Mouse (Mus musculus): ENCODE results near the gene Gfpt1. TPM values are rescaled to one million over a fixed set of nuclear protein-coding genes. Genes with fewer than 3 reads are reported as not detected.
"Not testable (repeated sequence)": the region's sequence is repeated elsewhere in the genome, so short reads cannot be mapped to it uniquely, and the experiment has no call there.

Gene Gfpt1
- total RNA-seq, 1 experiment from 2014 or later = 28.0 TPM

DNA sequence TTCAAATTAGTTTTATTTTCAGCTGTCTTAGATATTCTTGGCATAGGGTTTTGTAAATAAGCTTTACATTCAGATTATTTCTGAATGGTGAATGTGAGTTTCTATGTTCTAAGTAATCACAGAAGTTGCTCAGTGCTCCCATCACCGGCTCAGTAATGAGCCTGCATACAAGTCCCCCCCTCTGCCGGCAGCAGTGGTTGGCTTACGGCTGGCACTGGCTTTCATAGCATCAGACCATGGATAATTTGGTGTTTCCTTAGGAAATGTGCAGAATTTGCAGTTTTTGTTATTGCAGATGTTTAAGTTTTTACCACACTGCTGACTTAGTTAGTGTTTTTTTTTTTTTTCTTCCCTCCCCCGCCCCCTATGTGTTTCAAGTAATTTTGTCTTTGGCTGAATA, 36.8 kb downstream of the Gfpt1 start:
- ATAC-seq (replicated peaks in 1 of 2; ENCODE audit: insufficient read depth in 1 of 2, low FRiP score in 2 of 2, low TSS enrichment in 1 of 2, low read depth in 1 of 2, poor library complexity in 2 of 2, severe bottlenecking in 2 of 2) = no peak

DNA sequence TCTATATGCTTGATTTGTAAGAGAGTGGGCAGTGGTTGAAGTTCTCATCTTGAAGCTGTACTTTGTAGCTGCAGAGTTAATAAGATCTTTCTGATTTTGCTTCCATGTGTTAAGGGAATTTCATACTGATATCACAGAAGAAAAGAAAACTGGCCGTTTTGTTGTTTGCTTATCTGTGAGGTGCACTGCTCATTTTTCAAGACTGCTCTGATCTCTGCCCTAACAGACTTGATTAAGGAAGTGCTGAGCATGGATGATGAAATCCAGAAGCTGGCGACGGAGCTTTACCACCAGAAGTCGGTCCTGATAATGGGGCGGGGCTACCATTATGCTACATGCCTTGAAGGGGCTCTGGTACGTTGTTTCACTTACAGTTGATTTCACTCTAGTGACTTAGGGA, 42.4 kb downstream of the Gfpt1 start:
- ATAC-seq (replicated peaks in 1 of 2; ENCODE audit: insufficient read depth in 1 of 2, low FRiP score in 2 of 2, low TSS enrichment in 1 of 2, low read depth in 1 of 2, poor library complexity in 2 of 2, severe bottlenecking in 2 of 2) = 0 out of 4 replicates have a peak, but pooled peaks of 1 of the 2 experiments have one; percentile 37

DNA sequence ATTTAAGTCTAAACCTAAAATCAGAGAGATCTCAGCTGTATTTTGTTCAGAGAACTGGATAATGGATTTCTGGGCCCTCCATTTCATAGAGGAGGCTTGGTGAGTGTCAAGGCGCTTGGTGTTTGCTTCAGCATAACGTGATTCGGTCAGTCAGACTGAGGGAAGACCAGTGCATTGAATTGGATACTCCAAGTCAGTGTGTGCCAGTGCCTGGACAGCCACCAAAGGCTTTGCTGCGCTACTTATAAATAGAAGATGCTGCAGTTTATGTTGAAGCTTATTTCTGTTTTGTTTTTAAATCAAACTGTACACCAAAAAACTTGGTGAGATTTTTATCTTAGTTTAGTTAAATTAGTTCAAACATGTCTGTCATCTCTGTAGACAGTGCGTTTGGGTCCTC, 45.7 kb downstream of the Gfpt1 start:
- no peak for ATAC-seq (replicated peaks in 1 of 2; ENCODE audit: insufficient read depth in 1 of 2, low FRiP score in 2 of 2, low TSS enrichment in 1 of 2, low read depth in 1 of 2, poor library complexity in 2 of 2, severe bottlenecking in 2 of 2)

DNA sequence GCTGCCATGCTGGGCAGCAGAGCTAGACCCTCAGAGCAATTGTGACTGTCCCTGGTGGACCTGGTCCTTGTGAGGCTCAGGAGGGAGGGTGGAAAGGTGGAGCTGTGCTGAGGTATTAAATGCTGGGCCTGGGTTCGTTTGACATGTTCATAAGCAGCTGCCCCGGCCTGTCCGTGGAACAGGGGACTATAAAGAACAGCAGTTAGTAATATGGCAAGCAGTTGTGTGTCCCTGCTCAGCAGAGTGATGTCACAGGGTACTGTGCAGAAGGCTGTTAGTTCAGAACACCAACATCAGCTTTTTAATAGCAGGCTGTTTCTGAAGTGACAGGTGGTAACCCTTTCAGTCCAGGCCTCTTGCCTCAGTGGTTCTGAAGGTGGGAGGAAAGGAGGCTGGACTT, 48.2 kb downstream of the Gfpt1 start:
- no peak for ATAC-seq (replicated peaks in 1 of 2; ENCODE audit: insufficient read depth in 1 of 2, low FRiP score in 2 of 2, low TSS enrichment in 1 of 2, low read depth in 1 of 2, poor library complexity in 2 of 2, severe bottlenecking in 2 of 2)

DNA sequence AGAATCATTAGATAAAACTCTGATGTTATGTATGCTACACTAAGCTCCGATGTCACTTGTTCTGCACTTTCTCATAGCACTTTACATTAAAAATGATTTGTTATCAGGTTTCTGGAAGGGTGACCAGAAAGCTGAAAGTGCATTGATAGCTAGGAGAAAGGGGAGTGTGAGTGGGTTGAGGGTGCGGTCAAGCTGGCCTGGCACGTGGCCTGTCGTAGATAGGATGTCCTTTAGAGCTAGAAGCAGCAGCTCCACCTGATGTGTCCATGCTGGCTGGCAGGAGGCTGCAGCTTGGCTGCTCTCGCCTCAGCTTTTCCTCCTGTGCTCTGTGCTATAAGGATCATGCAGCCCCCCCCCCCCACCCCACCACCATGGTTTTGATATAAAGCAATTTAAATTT, 49.8 kb downstream of the Gfpt1 start:
- ATAC-seq (replicated peaks in 1 of 2; ENCODE audit: insufficient read depth in 1 of 2, low FRiP score in 2 of 2, low TSS enrichment in 1 of 2, low read depth in 1 of 2, poor library complexity in 2 of 2, severe bottlenecking in 2 of 2) = no peak

DNA sequence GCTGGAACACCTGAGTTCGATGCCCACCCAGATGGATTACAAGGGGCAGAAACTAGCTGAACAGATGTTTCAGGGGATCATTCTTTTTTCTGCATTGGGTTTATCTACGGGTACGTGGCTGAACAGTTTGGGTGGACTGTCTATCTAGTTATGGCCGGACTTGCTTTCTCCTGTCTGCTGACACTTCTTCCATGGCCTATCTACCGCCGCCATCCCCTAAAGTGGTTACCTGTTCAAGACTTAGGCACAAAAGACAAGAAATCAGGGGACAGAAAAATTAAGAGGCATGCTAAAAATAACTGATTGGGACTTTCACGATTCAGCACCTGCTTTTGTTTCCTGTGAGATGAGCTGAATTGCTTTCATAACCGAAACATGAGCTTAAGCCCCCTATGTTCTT, 51.0 kb downstream of the Gfpt1 start:
- not testable (repeated sequence) for ATAC-seq (replicated peaks in 1 of 2; ENCODE audit: insufficient read depth in 1 of 2, low FRiP score in 2 of 2, low TSS enrichment in 1 of 2, low read depth in 1 of 2, poor library complexity in 2 of 2, severe bottlenecking in 2 of 2)

DNA sequence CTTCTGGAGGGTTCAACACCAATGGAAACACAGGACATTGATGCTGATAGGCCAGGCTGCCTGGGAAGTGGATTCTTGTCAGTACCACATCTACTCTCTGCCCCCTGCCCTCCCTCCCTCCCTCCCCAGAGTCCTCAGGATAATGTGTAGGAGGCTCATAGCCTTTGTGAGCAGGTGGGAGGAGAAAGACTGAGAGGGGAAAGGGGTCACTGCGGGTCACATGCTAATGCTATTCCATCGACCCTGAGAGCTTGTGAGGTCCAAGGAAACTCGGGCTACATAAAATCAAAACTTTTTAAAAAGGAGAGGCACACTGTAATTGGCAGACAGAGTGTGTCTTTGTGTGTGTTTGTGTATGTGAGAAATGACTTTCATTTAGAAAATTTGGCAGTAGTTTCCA, 56.6 kb downstream of the Gfpt1 start:
- ATAC-seq (replicated peaks in 1 of 2; ENCODE audit: insufficient read depth in 1 of 2, low FRiP score in 2 of 2, low TSS enrichment in 1 of 2, low read depth in 1 of 2, poor library complexity in 2 of 2, severe bottlenecking in 2 of 2) = no peak

DNA sequence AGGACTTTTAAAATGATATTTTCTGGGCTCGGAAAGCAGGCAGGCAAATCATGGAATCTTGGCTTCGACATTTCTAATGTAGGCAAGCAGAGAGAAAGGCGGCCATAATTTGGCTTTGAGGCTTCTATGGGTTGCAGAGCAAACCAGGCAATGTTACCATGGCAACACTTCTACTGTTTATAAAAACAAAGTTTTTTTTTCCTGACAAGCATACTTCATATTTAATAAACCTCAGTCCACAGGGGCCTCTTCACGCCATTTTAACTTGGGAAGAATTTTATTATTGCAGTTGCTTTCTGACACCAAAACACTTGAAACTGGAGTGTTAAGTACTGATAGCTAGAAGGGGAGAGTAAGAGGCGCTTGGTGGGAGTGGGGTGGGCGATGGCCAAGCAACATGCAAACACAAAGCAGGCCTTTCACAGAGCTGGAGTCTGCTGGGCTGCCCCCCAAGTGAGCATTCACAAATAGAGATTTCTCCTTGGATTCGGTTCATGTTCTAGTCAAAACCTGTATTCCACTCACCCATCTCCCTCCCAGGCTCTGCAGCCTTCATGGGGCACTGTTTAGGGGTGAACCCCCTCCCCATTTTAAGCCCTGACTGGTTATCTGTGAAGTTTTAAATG, 57.1 kb downstream of the Gfpt1 start:
- ATAC-seq (replicated peaks in 1 of 2; ENCODE audit: insufficient read depth in 1 of 2, low FRiP score in 2 of 2, low TSS enrichment in 1 of 2, low read depth in 1 of 2, poor library complexity in 2 of 2, severe bottlenecking in 2 of 2) = no peak

DNA sequence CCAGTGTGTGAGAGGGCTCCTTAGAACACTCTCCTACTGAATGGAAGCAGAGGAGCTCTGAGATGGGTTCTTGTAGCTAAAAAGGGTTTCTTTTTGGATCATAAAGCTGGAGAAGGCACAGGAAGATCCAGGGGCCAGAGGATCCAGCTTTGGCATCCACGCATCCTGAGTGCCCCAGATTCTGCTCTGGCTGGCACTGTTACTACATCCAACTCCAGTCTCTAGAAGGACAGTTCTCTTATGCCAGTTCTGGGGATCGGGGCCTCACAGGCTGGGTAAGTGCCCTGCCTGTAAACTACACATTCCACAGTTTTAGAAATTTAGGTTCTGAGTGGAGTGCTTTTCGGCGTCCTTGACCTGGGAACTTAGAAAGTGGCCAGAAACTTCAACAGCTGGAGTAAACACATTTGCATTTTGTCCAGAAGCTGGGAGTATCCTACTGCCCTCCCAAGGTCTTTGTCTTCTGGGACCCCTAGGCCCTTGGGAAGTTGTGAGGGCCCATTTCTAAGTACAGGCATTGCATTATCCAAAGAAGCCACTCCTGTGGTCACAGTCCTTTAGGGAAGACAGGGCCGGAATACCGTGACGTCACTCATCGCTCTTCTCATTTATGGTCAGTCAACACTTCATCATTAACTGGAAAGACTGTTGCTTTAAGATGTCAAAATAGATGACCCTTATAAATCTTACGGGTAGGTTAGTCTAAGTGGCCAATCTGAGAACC, 57.8 kb downstream of the Gfpt1 start:
- ATAC-seq (replicated peaks in 1 of 2; ENCODE audit: insufficient read depth in 1 of 2, low FRiP score in 2 of 2, low TSS enrichment in 1 of 2, low read depth in 1 of 2, poor library complexity in 2 of 2, severe bottlenecking in 2 of 2) = no peak

DNA sequence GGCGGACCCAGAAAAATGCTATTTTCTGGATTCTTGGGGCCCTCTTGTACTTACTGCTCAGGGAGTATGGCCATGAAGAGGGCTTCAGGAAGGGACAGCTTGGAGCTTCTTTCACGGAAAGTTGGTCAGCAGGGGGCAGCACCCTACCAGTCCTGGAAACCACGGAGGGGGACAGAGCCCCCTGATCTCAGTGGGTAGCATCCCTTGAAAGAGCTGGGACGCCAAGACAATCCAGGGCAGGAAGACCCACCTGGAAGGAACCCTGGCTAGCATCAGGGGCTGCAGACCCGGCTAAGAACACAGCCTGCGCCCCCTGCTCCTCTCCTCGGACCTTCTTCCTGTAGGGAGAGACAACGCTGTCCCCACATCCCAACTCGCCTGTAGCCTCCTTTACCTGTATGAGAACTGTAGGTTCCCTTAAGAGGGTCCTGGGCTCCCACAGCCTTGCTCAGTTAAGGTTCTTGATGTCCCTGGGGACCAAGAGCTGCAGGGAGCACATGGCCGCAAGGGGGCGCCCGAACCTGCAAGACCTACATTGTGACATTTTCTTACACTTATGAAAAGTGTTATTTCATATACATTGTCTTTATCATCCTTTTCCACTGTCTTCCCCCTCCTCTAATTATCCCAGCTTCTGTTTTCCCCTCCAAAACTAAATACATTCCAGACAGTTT, 58.8 kb downstream of the Gfpt1 start:
- ATAC-seq (replicated peaks in 1 of 2; ENCODE audit: insufficient read depth in 1 of 2, low FRiP score in 2 of 2, low TSS enrichment in 1 of 2, low read depth in 1 of 2, poor library complexity in 2 of 2, severe bottlenecking in 2 of 2) = peak; percentile 63 to 80; a peak in 3 of 4 replicates

DNA sequence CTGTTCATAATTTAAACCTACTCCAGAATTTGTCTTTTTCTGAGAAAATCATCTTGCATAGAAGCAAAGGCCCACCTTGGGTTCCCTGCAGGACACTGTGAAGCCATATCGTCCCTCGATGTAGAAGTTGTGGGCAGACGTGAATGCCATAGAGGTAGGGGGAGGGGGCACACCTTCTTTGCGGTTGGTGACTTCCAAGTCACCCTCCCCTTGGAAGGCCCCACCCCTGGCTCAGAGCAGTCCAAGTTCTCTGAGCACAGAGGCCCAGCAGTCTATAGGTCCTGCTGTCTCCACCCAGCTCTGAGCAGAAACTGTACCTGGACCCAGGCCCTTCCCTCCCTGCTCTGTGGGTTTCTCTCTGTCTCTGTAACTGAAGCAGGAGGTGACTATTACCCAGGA, 59.3 kb downstream of the Gfpt1 start:
- ATAC-seq (replicated peaks in 1 of 2; ENCODE audit: insufficient read depth in 1 of 2, low FRiP score in 2 of 2, low TSS enrichment in 1 of 2, low read depth in 1 of 2, poor library complexity in 2 of 2, severe bottlenecking in 2 of 2) = no peak

DNA sequence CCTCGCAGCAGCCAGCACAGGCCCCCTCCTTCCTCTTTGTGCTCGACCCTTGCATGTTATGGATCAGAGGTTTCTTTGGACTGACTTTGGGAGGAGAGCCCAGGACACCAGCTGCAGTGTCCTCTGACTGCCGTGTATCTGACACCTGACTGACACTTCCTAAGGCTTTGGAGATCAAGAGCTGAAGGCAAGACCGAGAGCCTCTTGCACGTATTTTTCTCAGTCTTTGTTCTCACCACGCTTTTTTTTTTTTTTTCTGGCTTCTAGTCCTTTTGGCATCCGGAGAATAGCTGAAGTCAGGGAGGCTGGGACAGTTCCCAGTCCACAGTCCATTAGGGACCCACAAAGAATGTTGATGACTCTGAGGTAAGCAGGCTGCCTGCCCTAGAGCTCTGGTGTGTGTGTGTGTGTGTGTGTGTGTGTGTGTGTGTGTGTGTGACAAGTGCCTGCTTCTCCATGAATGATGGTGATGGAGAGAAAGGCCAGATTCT, 59.8 kb downstream of the Gfpt1 start:
- no peak for ATAC-seq (replicated peaks in 1 of 2; ENCODE audit: insufficient read depth in 1 of 2, low FRiP score in 2 of 2, low TSS enrichment in 1 of 2, low read depth in 1 of 2, poor library complexity in 2 of 2, severe bottlenecking in 2 of 2)

DNA sequence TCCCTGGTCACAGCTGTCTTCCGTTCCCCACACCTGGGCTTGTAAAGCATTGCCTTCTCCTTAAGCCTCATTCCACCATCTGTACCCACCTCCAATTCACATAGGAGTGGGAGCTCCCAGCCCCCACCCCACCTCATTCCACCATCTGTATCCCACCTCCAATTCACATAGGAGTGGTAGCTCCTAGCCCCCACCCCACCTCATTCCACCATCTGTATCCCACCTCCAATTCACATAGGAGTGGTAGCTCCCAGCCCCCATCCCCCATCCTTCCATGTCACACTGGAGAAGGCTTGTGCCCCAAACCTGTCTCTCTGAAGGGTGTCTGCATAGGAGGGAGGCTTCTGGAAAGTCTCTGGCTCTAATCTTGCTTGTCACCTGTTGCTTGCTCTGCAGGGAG, 60.7 kb downstream of the Gfpt1 start:
- ATAC-seq (replicated peaks in 1 of 2; ENCODE audit: insufficient read depth in 1 of 2, low FRiP score in 2 of 2, low TSS enrichment in 1 of 2, low read depth in 1 of 2, poor library complexity in 2 of 2, severe bottlenecking in 2 of 2) = no peak

DNA sequence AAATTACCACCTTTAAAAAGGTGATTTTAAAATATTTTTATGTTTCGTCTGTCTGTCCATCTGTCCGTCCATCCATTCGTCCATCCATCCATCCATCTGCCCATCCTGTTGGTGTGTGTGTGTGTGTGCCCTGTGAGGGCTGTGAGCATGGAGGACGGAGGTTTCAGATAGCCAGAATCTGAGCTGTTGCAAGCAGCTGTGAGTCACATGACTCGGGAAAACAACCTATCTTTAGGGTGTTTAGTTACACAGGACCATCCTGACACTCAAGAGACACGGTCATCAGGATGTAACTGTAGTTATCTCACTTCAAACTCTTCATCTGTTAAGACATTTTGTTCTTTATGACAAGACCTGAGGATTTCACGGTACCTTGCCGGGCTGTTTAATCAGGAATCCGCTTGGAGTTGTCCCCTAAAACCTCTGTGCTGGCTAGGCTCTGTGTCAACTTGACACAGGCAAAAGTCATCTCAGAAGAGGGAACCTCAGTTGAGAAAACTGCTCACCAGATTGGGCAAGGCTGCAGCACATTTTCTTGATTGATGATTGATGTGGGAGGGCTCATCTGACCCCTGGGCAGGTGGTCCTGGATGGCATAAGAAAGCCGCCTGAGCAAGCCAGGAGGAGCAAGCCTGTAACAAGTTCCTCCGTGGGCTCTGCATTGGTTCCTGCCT, 61.6 kb downstream of the Gfpt1 start, which contains the start of gene D6Ertd527e:
Gene D6Ertd527e (plus strand): TSS at position 624 of the 674 bp plus-strand sequence.
- ATAC-seq (replicated peaks in 1 of 2; ENCODE audit: insufficient read depth in 1 of 2, low FRiP score in 2 of 2, low TSS enrichment in 1 of 2, low read depth in 1 of 2, poor library complexity in 2 of 2, severe bottlenecking in 2 of 2) = no peak

DNA sequence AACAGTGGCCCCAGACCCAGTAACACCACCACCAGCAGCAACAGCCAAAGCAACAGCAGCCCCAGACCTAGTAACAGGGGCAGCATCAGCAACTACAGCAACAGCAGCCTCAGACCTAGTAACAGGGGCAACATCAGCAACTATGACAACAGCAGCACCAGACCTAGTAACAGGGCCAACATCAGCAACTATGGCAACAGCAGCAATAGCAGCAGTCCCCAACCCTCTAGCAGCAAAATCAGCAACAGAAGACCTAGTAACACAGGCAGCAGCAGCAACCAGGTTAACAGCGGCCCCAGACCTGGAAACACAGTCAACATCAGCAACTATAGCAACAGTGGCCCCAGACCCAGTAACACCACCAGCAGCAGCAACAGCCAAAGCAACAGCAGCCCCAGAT, 68.8 kb downstream of the Gfpt1 start:
- ATAC-seq (replicated peaks in 1 of 2; ENCODE audit: insufficient read depth in 1 of 2, low FRiP score in 2 of 2, low TSS enrichment in 1 of 2, low read depth in 1 of 2, poor library complexity in 2 of 2, severe bottlenecking in 2 of 2) = no peak

DNA sequence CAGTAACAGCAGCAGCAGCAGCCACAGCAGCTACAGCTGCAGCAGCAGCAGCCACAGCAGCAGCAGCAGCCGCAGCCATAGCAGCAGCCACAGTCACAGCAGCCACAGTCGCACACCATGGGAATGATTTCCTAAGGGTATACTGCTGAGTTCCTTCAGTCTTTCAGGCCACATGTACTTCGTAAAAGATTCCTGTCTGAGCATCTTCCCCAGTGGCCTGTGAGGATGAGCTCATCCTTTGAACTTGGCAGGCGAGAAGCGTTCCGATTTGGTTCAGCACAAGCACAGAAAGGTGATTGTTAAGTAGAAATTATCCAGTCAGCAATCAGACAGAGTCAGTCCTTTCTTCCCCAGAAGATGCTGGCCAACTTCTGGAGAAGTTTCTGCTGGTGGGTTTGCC, 69.5 kb downstream of the Gfpt1 start:
- no peak for ATAC-seq (replicated peaks in 1 of 2; ENCODE audit: insufficient read depth in 1 of 2, low FRiP score in 2 of 2, low TSS enrichment in 1 of 2, low read depth in 1 of 2, poor library complexity in 2 of 2, severe bottlenecking in 2 of 2)

DNA sequence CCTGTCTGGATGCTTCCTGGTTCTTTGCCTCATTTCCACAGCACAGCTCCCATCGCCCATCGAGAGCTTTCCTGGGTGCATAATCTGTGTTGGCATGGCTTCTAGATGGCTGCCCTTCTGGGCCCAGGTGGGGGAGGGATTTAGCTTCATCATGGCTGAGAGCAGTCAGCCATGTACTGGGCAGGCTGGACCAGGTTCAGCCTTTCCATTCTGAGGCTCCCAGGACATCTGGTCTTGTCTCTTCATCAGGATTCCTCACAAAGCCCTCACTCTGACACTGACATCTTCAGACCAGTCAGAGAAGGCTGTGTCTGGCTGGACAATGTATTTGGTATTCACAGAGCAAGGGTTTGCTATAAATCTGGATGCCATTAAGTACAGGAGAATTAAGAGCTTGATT, 73.3 kb downstream of the Gfpt1 start:
- ATAC-seq (replicated peaks in 1 of 2; ENCODE audit: insufficient read depth in 1 of 2, low FRiP score in 2 of 2, low TSS enrichment in 1 of 2, low read depth in 1 of 2, poor library complexity in 2 of 2, severe bottlenecking in 2 of 2) = no peak

DNA sequence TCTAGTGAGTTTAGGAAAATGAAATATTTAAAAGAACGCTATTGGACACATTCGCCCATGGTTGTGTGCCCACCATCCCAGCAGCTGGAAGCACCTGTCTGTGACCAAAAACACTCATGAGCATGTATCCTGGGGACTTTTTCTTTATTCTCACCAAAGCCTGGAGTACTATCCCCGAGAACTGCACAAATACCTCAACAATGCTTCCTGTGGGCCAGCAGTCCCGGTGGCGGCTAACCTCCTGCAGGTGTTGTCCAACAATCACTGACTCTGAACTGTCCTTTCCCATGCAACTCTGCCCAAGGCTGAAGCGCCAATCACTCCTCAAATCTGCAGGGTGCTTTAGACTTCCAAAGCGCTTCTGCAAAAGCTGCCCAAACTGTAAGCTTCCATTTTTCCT, 74.0 kb downstream of the Gfpt1 start:
- ATAC-seq (replicated peaks in 1 of 2; ENCODE audit: insufficient read depth in 1 of 2, low FRiP score in 2 of 2, low TSS enrichment in 1 of 2, low read depth in 1 of 2, poor library complexity in 2 of 2, severe bottlenecking in 2 of 2) = no peak
